Mouse (Mus musculus) kidney, embryonic 16.5 days (tissue): Measurements from ENCODE around the gene Wnt7a. TPM values are rescaled to one million over a fixed set of nuclear protein-coding genes. Genes with fewer than 3 reads are reported as not detected.

Source experiments
- ATAC-seq: fragments of 200-750 bp; cut with Nextera tagmentation; 2 replicates; pipeline ENCODE4 v1.8.0; 2017; ENCODE audit warnings: moderate TSS enrichment; ENCODE audit not compliant: low FRiP score, low TSS enrichment
- H3K27ac ChIP-seq: fragments of 300-500 bp; sonication (generic); 2 replicates; pipeline ENCODE4 v1.5.1; 2014; ENCODE audit warnings: low read length
- H3K27me3 ChIP-seq: fragments of 300-500 bp; sonication (generic); 2 replicates; pipeline ENCODE4 v1.6.1; 2014; ENCODE audit warnings: low read length, control low read depth, mixed read lengths; ENCODE audit not compliant: insufficient read depth
- H3K36me3 ChIP-seq: fragments of 300-500 bp; sonication (generic); 2 replicates; pipeline ENCODE4 v1.6.1; 2014; ENCODE audit warnings: low read length, control low read depth, mixed read lengths; ENCODE audit not compliant: insufficient read depth
- H3K4me1 ChIP-seq: fragments of 300-500 bp; sonication (generic); 2 replicates; pipeline ENCODE4 v1.6.1; 2014; ENCODE audit warnings: low read length, control low read depth, mixed read lengths; ENCODE audit not compliant: insufficient read depth
- H3K4me2 ChIP-seq: fragments of 300-500 bp; sonication (generic); replicated peaks from 2 replicates; pipeline ENCODE4 v1.6.1; 2014; ENCODE audit warnings: low read depth, low read length
- H3K4me3 ChIP-seq: fragments of 300-500 bp; sonication (generic); 2 replicates; pipeline ENCODE4 v1.5.1; 2014; ENCODE audit warnings: mild to moderate bottlenecking, low read length
- H3K9ac ChIP-seq: fragments of 300-500 bp; sonication (generic); replicated peaks from 2 replicates; pipeline ENCODE4 v1.6.1; 2014; ENCODE audit warnings: low read length
- H3K9me3 ChIP-seq: fragments of 300-500 bp; sonication (generic); 2 replicates; pipeline ENCODE4 v1.6.1; 2016; ENCODE audit warnings: low read length, control low read depth
- WGBS: fragments of 180-500 bp; shearing (Covaris S2); extraction: QIAGEN DNeasy Blood & Tissue Kit; methylation state at CpG from one replicate; pipeline ENCODE4 v1.1.7; 2014; 5-methylcytosine and 5-hydroxymethylcytosine counted together
- polyA plus RNA-seq: library from polyadenylated mRNA; unstranded; fragments of >200 nt; fragmentation: Nextera tagmentation; extraction: Ambion mirVana; gene quantifications from 2 replicates; pipeline ENCODE4 v1.2.1, GENCODE M21; 2015

Gene Wnt7a
- polyA plus RNA-seq, result 0.14 and 0.44 TPM in 2 replicates

DNA sequence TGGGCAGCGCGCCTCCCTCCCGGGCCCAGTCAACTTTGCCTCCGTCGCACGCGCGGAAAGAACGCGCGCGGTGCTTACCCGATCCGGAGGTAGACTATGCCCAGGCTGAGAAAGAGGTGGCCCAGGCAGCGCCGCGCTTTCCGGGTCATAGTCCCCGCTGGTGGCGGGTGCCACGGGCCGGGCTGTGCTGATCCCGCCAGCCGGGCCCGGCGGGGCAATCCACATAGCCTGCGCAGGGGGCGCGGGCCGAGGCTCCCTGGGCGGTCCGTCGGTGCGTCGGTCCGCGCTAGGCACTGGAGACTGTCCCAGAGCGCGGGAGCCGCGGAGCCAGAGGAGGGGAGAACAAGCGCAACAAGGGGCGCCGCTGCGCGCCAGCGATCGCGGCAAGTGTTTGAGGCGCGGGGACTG, at the start of gene Wnt7a:
Gene Wnt7a (minus strand): TSS at position 403 of the 408 bp plus-strand sequence.
- peak; percentile 36; the same call in 1 of the 2 replicates for ATAC-seq
- peaks cover 20% of the 10 kb centered on the region for H3K4me1 ChIP-seq
- peak within 1 kb of the TSS; percentile 53 for H3K4me3 ChIP-seq
- peak within 1 kb of the TSS; percentile 23; the same call in 1 of the 2 replicates for H3K9ac ChIP-seq
- peaks cover 74% of the 10 kb centered on the region for H3K27me3 ChIP-seq
- no peak within 1 kb of the TSS for H3K27ac ChIP-seq
- peak within 1 kb of the TSS; percentile 95 for H3K4me2 ChIP-seq
- H3K9me3 ChIP-seq, result no peaks in the 10 kb centered on the region
- under 1% methylated on average over 37 of the region's 51 CpGs for WGBS
- H3K36me3 ChIP-seq, result no peaks in the 10 kb centered on the region

DNA sequence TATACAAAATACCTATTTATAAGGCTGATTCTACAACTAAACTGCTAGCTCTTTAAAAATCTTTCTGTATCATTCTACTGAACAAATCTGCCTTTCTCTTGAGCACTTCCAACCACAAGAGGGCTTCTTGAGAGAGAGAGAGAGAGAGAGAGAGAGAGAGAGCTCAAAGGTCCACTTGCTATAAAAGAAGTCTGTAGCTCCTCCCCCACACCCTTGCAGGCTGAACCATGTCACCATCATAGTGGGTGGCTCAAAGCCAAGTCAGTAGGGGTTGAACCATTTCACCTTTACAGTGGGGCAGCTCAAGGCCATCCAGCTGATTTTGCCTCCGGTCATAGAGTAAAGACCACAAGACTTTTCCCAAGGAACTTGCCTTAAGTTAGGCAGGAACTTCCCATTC, 48.3 kb upstream of the Wnt7a start:
- 70% methylated on average over 1 of the region's 1 CpGs for WGBS
- no peak overlapping the region for H3K4me3 ChIP-seq
- H3K9me3 ChIP-seq, result no peaks in the 10 kb centered on the region
- H3K9ac ChIP-seq, result no peak overlapping the region
- H3K4me2 ChIP-seq, result no peak overlapping the region
- peaks cover 19% of the 10 kb centered on the region for H3K36me3 ChIP-seq
- no peak overlapping the region for H3K27ac ChIP-seq
- peak; percentile 51; the same call in 1 of the 2 replicates for ATAC-seq
- no peaks in the 10 kb centered on the region for H3K27me3 ChIP-seq
- 0 out of 2 replicates have a peak, but pooled peaks cover 2% of the 10 kb centered on the region for H3K4me1 ChIP-seq

DNA sequence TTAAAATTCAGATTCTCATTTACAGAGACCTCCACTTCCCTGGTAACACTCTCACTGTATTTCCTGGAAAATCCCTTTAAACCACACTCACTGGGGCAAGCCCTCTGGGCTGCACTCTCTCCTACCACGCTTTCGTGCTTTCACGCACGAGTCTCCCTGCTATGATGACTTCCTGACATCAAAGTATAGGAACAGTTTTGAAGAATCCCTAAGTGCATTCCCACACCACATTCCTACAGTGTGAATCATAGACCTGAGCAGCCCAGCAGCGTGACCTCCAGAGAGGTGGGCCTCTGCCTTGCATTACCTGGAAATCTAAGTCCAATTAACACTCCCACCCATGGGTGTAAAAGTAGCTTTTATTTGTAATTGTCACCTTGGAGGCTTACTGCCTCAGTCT, 43.4 kb upstream of the Wnt7a start:
- H3K4me1 ChIP-seq, result 0 out of 2 replicates have a peak, but pooled peaks cover under 1% of the 10 kb centered on the region
- no peak for ATAC-seq
- 35% methylated on average over 5 of the region's 5 CpGs for WGBS
- 0 out of 2 replicates have a peak, but pooled peaks cover 4% of the 10 kb centered on the region for H3K27me3 ChIP-seq
- H3K36me3 ChIP-seq, result no peaks in the 10 kb centered on the region
- H3K9me3 ChIP-seq, result no peaks in the 10 kb centered on the region
- no peak overlapping the region for H3K4me2 ChIP-seq
- H3K4me3 ChIP-seq, result no peak overlapping the region
- H3K9ac ChIP-seq, result no peak overlapping the region
- no peak overlapping the region for H3K27ac ChIP-seq

DNA sequence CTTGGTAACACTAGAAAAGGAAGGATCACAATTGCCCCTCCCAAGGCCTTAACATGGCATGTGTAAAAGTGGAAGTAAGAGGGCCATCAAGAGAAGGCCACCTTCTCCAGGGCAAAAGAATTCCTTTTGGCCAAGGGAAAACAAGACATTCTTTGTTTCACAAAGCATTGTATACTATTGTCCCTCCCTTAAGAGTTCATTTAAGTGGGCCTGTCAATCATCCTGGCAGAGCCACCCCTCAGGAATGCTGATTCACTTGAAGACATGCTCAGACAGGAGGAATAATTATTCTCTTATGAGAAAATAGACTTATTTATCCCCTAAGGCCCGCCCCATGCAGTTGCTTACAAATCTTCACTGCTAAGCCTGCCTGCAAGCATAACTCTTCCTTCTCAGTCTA, 40.9 kb upstream of the Wnt7a start:
- Histone ChIP-seq H3K27me3 (peaks cover 9% of the 10 kb centered on the region), H3K4me2 (no peak overlapping the region), H3K27ac (no peak overlapping the region), H3K36me3 (no peaks in the 10 kb centered on the region), H3K4me1 (no peaks in the 10 kb centered on the region), H3K9ac (no peak overlapping the region), H3K4me3 (no peak overlapping the region), H3K9me3 (no peaks in the 10 kb centered on the region)
- WGBS, result 72% methylated on average over 1 of the region's 1 CpGs
- ATAC-seq, result no peak

DNA sequence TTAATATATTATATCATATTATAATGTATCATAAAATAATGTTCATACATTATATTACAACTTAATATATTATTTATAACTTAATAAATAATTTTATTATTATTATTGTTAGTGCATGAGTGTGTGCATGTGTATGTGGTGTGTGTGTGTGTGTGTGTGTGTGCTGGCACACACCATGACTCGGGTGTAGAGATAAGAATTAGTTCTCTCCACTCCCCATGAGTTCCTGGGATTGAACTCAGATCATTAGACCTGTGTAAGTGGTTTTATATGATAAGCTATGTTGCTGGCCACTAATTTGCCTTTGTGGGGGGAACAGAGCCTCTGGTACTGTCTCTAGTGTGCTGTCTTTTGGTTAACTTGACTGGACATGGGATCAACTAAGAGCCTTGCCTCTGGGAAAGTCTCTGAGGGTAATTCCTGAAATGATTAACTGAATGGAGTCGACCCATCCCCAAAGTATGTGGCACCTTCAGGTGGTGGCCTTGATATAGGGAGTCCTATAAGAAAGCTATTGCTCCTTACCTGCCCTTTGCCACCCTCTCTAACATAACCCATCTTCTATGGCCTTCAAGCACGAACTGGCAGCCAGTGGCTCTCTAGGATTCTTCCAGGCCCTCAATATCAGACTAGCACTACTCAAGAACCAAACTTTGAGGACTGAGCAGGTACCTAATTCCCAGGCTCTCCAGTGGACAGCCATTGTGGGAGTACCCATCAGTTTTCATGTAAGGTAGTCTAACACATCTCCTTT, 38.5 kb upstream of the Wnt7a start:
- Histone ChIP-seq H3K9me3 (no peaks in the 10 kb centered on the region), H3K9ac (no peak overlapping the region), H3K4me1 (no peaks in the 10 kb centered on the region), H3K4me3 (no peak overlapping the region), H3K36me3 (no peaks in the 10 kb centered on the region), H3K27me3 (peaks cover 9% of the 10 kb centered on the region), H3K27ac (no peak overlapping the region), H3K4me2 (no peak overlapping the region)
- WGBS, result 50% methylated on average over 3 of the region's 3 CpGs
- no peak for ATAC-seq

DNA sequence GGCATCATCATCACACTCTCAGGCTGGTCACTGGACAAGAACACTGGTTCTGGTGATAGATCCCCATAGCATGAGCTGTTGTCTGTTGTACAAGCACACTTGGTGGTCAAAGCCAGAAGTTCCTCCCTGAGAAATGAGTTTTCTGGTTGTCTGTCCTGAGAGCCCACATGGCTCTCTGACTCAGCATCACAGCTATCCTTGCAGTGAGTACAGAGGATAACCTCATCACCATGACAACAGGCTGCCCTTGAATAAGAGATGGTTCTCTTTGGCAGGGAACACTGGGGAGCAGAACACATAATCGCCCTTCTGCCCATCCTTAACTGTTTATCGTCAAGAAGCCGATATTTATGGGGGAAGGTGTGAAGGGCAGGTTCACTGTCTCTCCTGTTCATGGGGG, 34.2 kb upstream of the Wnt7a start:
- WGBS, result 77% methylated on average over 3 of the region's 3 CpGs
- Histone ChIP-seq H3K36me3 (no peaks in the 10 kb centered on the region), H3K27ac (no peak overlapping the region), H3K4me1 (peaks cover 3% of the 10 kb centered on the region), H3K9me3 (no peaks in the 10 kb centered on the region), H3K9ac (no peak overlapping the region), H3K4me2 (no peak overlapping the region), H3K27me3 (peaks cover 9% of the 10 kb centered on the region), H3K4me3 (no peak overlapping the region)
- ATAC-seq, result no peak

DNA sequence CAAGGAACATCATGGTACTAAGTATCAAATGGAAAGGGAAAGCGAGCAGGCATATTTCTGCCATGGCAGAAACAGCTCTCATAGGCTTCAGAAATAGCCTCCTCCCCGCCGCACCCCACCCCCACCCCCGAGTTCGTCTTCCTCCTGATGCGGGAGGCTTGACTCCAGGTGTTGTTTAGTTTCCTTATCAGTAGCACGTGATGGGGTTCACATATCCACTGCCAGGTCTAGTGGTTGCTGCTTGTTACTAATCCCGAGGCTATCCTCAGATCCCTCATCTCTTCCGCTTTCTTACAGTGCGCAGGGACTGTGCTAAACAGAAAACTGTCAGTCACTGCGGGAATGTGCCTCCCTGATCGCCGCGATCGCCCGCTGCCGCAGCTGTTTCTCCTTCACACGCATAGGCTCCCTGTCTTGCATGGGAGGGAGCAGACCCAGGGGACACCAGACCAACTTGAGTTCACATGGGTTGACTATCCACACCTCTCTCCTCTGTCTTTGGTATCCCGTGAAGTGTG, 30.0 kb upstream of the Wnt7a start:
- H3K36me3 ChIP-seq, result no peaks in the 10 kb centered on the region
- ATAC-seq, result peak; percentile 63
- no peaks in the 10 kb centered on the region for H3K9me3 ChIP-seq
- peaks cover 6% of the 10 kb centered on the region; the same call in 1 of the 2 replicates for H3K27me3 ChIP-seq
- H3K9ac ChIP-seq, result peak overlapping the region; percentile 71
- H3K27ac ChIP-seq, result no peak overlapping the region; the same call in 1 of the 2 replicates
- peak overlapping the region; percentile 69 for H3K4me3 ChIP-seq
- WGBS, result 3% methylated on average over 19 of the region's 19 CpGs
- peak overlapping the region; percentile 96 for H3K4me2 ChIP-seq
- peaks cover 3% of the 10 kb centered on the region for H3K4me1 ChIP-seq

DNA sequence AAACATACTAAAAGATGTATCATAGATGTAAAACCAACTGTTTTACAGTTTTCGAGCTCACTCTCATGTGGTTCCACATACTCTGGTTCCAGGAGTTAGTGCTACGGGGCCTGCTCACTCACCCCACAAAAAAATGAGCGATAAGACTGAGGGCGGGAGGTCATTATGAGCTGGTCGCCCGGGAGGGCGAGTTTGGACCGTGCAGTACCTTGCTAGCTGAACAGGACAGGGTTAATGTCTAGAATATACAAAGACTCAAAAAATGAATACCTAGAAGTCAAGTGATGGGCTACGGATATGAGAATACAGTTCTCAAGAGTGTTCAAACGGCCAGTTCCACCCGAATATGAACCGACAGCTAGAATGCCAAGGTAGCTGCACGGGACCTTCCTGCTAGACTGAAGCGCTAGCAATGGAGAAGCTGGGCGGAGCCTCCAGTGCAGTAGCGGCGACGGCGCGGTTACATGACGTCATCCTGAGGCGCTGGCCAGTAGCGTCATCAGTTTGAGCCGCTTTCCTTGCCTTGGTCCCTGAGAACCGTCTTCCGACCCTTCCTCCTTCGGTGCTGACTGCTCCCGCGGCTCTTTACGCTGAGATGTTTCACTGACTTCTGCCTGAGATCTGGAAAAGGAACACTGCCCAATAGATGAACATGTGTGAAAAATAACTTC, 29.4 kb upstream of the Wnt7a start:
- ATAC-seq, result peak; percentile 96
- 2% methylated on average over 30 of the region's 30 CpGs for WGBS

DNA sequence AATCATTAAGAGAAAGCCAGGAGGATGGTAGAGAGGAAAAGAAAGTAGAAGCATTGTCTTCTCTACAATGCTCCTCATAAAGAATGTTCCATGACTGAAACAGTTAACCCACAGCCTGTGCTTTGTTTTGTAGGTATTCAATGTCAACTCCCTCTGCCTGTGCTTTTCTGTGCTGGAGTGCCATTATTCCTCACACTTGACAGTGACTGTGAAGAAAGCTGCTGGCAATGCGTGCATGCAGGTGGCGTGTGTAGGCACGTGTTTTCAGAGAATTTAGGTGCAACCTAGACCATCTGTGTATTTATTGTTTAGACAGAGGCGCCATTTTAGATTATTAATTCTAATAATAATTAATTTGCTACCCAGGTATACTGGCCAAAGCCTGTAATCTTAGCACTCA, 13.0 kb upstream of the Wnt7a start:
- H3K9ac ChIP-seq, result no peak overlapping the region

More for the DNA sequence above, 29.4 kb upstream of the Wnt7a start:
- Histone ChIP-seq H3K36me3 (no peaks in the 10 kb centered on the region), H3K9me3 (no peaks in the 10 kb centered on the region), H3K4me1 (peaks cover 3% of the 10 kb centered on the region), H3K4me2 (peak overlapping the region; percentile 96), H3K4me3 (peak overlapping the region; percentile 69), H3K9ac (peak overlapping the region; percentile 71), H3K27ac (peak overlapping the region; percentile 1; the same call in 1 of the 2 replicates), H3K27me3 (peaks cover 6% of the 10 kb centered on the region; the same call in 1 of the 2 replicates)

More for the DNA sequence above, 13.0 kb upstream of the Wnt7a start:
- 49% methylated on average over 4 of the region's 4 CpGs for WGBS
- no peak for ATAC-seq
- Histone ChIP-seq H3K36me3 (no peaks in the 10 kb centered on the region), H3K27ac (no peak overlapping the region), H3K4me1 (no peaks in the 10 kb centered on the region), H3K27me3 (peaks cover 4% of the 10 kb centered on the region; the same call in 1 of the 2 replicates), H3K9me3 (no peaks in the 10 kb centered on the region), H3K4me2 (no peak overlapping the region), H3K4me3 (no peak overlapping the region)
